Mouse (Mus musculus): ENCODE results near the gene Sec63. TPM values are rescaled to one million over a fixed set of nuclear protein-coding genes. Genes with fewer than 3 reads are reported as not detected.

Gene Sec63
- polyA plus RNA-seq, 1 experiment: 13.1 TPM

GRCm38 (mm10) chr10:42830007-42830406 is 68.7 kb downstream of the Sec63 start:
- DNase-seq (ENCODE audit: low read depth): no peak

GRCm38 (mm10) chr10:42830409-42830808 is 69.1 kb downstream of the Sec63 start:
- no peak for DNase-seq (ENCODE audit: low read depth)

- DNase-seq (ENCODE audit: low read depth): no peak
Measured at GRCm38 (mm10) chr10:42832677-42833076, 71.4 kb downstream of the Sec63 start.

- DNase-seq (ENCODE audit: low read depth): no peak
Measured at GRCm38 (mm10) chr10:42833871-42834727, 72.8 kb downstream of the Sec63 start.

GRCm38 (mm10) chr10:42838106-42838505 is 76.8 kb downstream of the Sec63 start:
- no peak for DNase-seq (ENCODE audit: low read depth)

- DNase-seq (ENCODE audit: low read depth): no peak
Measured at GRCm38 (mm10) chr10:42838736-42839135, 77.4 kb downstream of the Sec63 start.

- DNase-seq (ENCODE audit: low read depth): no peak
Measured at GRCm38 (mm10) chr10:42840036-42840435, 78.7 kb downstream of the Sec63 start.

GRCm38 (mm10) chr10:42841531-42842195 is 80.4 kb downstream of the Sec63 start:
- no peak for DNase-seq (ENCODE audit: low read depth)

- DNase-seq (ENCODE audit: low read depth): no peak
Measured at GRCm38 (mm10) chr10:42842358-42842757, 81.1 kb downstream of the Sec63 start.

- DNase-seq (ENCODE audit: low read depth): no peak
Measured at GRCm38 (mm10) chr10:42843416-42843815, 82.1 kb downstream of the Sec63 start.

GRCm38 (mm10) chr10:42845480-42845879 is 84.2 kb downstream of the Sec63 start:
- DNase-seq (ENCODE audit: low read depth): no peak

- no peak for DNase-seq (ENCODE audit: low read depth)
Measured at GRCm38 (mm10) chr10:42848179-42849080, 87.1 kb downstream of the Sec63 start.

- DNase-seq (ENCODE audit: low read depth): no peak
Measured at GRCm38 (mm10) chr10:42849081-42849400, 87.7 kb downstream of the Sec63 start.

GRCm38 (mm10) chr10:42854838-42855237 is 93.5 kb downstream of the Sec63 start:
- no peak for DNase-seq (ENCODE audit: low read depth)

- DNase-seq (ENCODE audit: low read depth): no peak
Measured at GRCm38 (mm10) chr10:42855250-42855649, 94.0 kb downstream of the Sec63 start.

- no peak for DNase-seq (ENCODE audit: low read depth)
Measured at GRCm38 (mm10) chr10:42856574-42856973, 95.3 kb downstream of the Sec63 start.

GRCm38 (mm10) chr10:42857021-42857420 is 95.7 kb downstream of the Sec63 start:
- DNase-seq (ENCODE audit: low read depth): no peak

GRCm38 (mm10) chr10:42859781-42860158 is 98.5 kb downstream of the Sec63 start:
- DNase-seq (ENCODE audit: low read depth): no peak

- DNase-seq (ENCODE audit: low read depth): no peak
Measured at GRCm38 (mm10) chr10:42860159-42860911, 99.0 kb downstream of the Sec63 start, which contains the start of gene Scml4. TSS of gene Scml4 (plus strand) at chr10:42860370.

GRCm38 (mm10) chr10:42861446-42861845 is 100.2 kb downstream of the Sec63 start:
- no peak for DNase-seq (ENCODE audit: low read depth)

- DNase-seq (ENCODE audit: low read depth): no peak
Measured at GRCm38 (mm10) chr10:42862102-42862740, 100.9 kb downstream of the Sec63 start.
